Mouse (Mus musculus): ENCODE results near the gene Lgr5. TPM values are rescaled to one million over a fixed set of nuclear protein-coding genes. Genes with fewer than 3 reads are reported as not detected.

Lgr5 gene
- total RNA-seq, 1 experiment from 2014 or later: 0.35 TPM

Other genes with a start within 250 kb of the Lgr5 start
- 13.1 and 19.0 TPM in 2 replicates for gene Tmem19, start 225.3 kb downstream of the Lgr5 start, total RNA-seq (2017)
- 12.3 and 12.6 TPM in 2 replicates for gene Thap2, start 203.3 kb downstream of the Lgr5 start, total RNA-seq (2017)
- 31.4 and 54.0 TPM in 2 replicates for gene Zfc3h1, start 202.8 kb downstream of the Lgr5 start, total RNA-seq (2017)
- not detected in 2 replicates for gene A930009A15Rik, start 17.8 kb downstream of the Lgr5 start, total RNA-seq (2017)
- gene Tspan8, start 229.1 kb upstream of the Lgr5 start, total RNA-seq (2017): 5.0 and 9.9 TPM in 2 replicates

Measured in hematopoietic stem cell, adult 5-6 weeks (primary cell).